Mouse (Mus musculus) spleen, adult 18-20 months (tissue): ENCODE measurements at regions not wholly inside any gene's neighbourhood (a gene's known extent, or its start where the extent isn't known, plus 50 kb on each side); places are given as distances from the start of the nearest gene placed in this dataset.

Source experiments
- DNase-seq, 2 experiments: peaks; one replicate each; pipeline ENCODE4 v3.0.0; 2022; ENCODE audit warnings: mixed read lengths in 2 of 2

GRCm38 (mm10) chr14:102615588-102616309 is 366.7 kb downstream of the Kctd12 start:
- DNase-seq = no peak

GRCm38 (mm10) chr14:102606055-102606454 is 376.4 kb downstream of the Kctd12 start:
- DNase-seq = no peak

- no peak for DNase-seq
Measured at GRCm38 (mm10) chr14:102594850-102595249, 387.6 kb downstream of the Kctd12 start.

GRCm38 (mm10) chr14:102553781-102554180 is 428.7 kb downstream of the Kctd12 start:
- no peak for DNase-seq

- no peak for DNase-seq
Measured at GRCm38 (mm10) chr14:102552598-102552997, 429.8 kb downstream of the Kctd12 start.

GRCm38 (mm10) chr14:102524894-102525577 is 457.4 kb downstream of the Kctd12 start:
- DNase-seq = no peak

GRCm38 (mm10) chr14:102516765-102517164 is 465.7 kb downstream of the Kctd12 start:
- no peak for DNase-seq

- no peak for DNase-seq
Measured at GRCm38 (mm10) chr14:102514527-102514926, 467.9 kb downstream of the Kctd12 start.

GRCm38 (mm10) chr14:102512651-102513050 is 469.8 kb downstream of the Kctd12 start:
- DNase-seq = no peak

- DNase-seq = no peak
Measured at GRCm38 (mm10) chr14:102511691-102512383, 470.6 kb downstream of the Kctd12 start.

- DNase-seq = peak; percentile 10 to 55
Measured at GRCm38 (mm10) chr14:102510387-102510786, 472.1 kb downstream of the Kctd12 start.

- DNase-seq = no peak
Measured at GRCm38 (mm10) chr14:102505696-102506321, 476.6 kb downstream of the Kctd12 start.

GRCm38 (mm10) chr14:102497179-102497578 is 485.3 kb downstream of the Kctd12 start:
- DNase-seq = no peak

GRCm38 (mm10) chr14:102492376-102492775 is 490.1 kb downstream of the Kctd12 start:
- no peak for DNase-seq

GRCm38 (mm10) chr14:102491205-102491604 is 491.2 kb downstream of the Kctd12 start:
- DNase-seq = no peak

GRCm38 (mm10) chr14:102477162-102477561 is 505.3 kb downstream of the Kctd12 start:
- DNase-seq = no peak

GRCm38 (mm10) chr14:102469326-102469725 is 513.1 kb downstream of the Kctd12 start:
- no peak for DNase-seq

GRCm38 (mm10) chr14:102461001-102461400 is 521.4 kb downstream of the Kctd12 start:
- DNase-seq = no peak

GRCm38 (mm10) chr14:102439738-102440137 is 542.7 kb downstream of the Kctd12 start:
- no peak for DNase-seq

- no peak for DNase-seq
Measured at GRCm38 (mm10) chr14:102403397-102404115, 578.9 kb downstream of the Kctd12 start.

- DNase-seq = no peak
Measured at GRCm38 (mm10) chr14:102402061-102402689, 580.3 kb downstream of the Kctd12 start.
